Mouse (Mus musculus): ENCODE results near the gene Twist2. TPM values are rescaled to one million over a fixed set of nuclear protein-coding genes. Genes with fewer than 3 reads are reported as not detected.

The Twist2 gene
- 1.5 and 2.3 TPM in 2 replicates for polyA plus RNA-seq (2012; rRNA removed)

- H3K4me3 ChIP-seq (ENCODE audit: insufficient read depth, low read depth, low read length), result peak within 1 kb of the TSS; percentile 24; the same call in 1 of the 2 replicates
- H3K36me3 ChIP-seq (ENCODE audit: control insufficient read depth, insufficient read depth, low read length), result no peaks in the 10 kb centered on the region
- DNase-seq, result peak; percentile 46
- no peaks in the 10 kb centered on the region for H3K4me1 ChIP-seq (ENCODE audit: control insufficient read depth, insufficient read depth, low read length)
- no peak within 1 kb of the TSS for H3K27ac ChIP-seq (ENCODE audit: insufficient read depth, low read depth, low read length)
- H3K27me3 ChIP-seq (replicated peaks; ENCODE audit: control insufficient read depth, insufficient read depth, low read length), result no peaks in the 10 kb centered on the region
- under 1% methylated on average over 70 of the region's 77 CpGs for WGBS
- TF ChIP-seq CTCF (conservative IDR thresholded peaks at IDR 0.05; ENCODE audit: insufficient read depth, insufficient read length, low read depth, low read length) (no peak), POLR2A (IDR thresholded peaks at IDR 0.05; ENCODE audit: low read depth, low read length) (no peak)
Measured at GRCm38 (mm10) chr1:91800967-91801843, at the start of gene Twist2. TSS of gene Twist2 (plus strand) at chr1:91801461.

- Histone ChIP-seq H3K36me3 (ENCODE audit: control insufficient read depth, insufficient read depth, low read length) (no peaks in the 10 kb centered on the region), H3K27me3 (replicated peaks; ENCODE audit: control insufficient read depth, insufficient read depth, low read length) (no peaks in the 10 kb centered on the region; the same call in 1 of the 2 replicates), H3K4me1 (ENCODE audit: control insufficient read depth, insufficient read depth, low read length) (no peaks in the 10 kb centered on the region), H3K27ac (ENCODE audit: insufficient read depth, low read depth, low read length) (no peak overlapping the region), H3K4me3 (ENCODE audit: insufficient read depth, low read depth, low read length) (no peak overlapping the region)
- DNase-seq, result no peak
- TF ChIP-seq POLR2A (IDR thresholded peaks at IDR 0.05; ENCODE audit: low read depth, low read length), result no peak
- no peak for TF ChIP-seq CTCF (conservative IDR thresholded peaks at IDR 0.05; ENCODE audit: insufficient read depth, insufficient read length, low read depth, low read length)
- 67% methylated on average over 9 of the region's 9 CpGs for WGBS
Measured at GRCm38 (mm10) chr1:91752931-91753330, 48.3 kb upstream of the Twist2 start.

GRCm38 (mm10) chr1:91755102-91755501 is 46.2 kb upstream of the Twist2 start:
- WGBS, result under 1% methylated on average over 9 of the region's 9 CpGs
- DNase-seq, result peak; percentile 51
- H3K4me3 ChIP-seq (ENCODE audit: insufficient read depth, low read depth, low read length), result no peak overlapping the region
- H3K4me1 ChIP-seq (ENCODE audit: control insufficient read depth, insufficient read depth, low read length), result no peaks in the 10 kb centered on the region
- H3K27me3 ChIP-seq (replicated peaks; ENCODE audit: control insufficient read depth, insufficient read depth, low read length), result no peaks in the 10 kb centered on the region; the same call in 1 of the 2 replicates
- no peak for TF ChIP-seq POLR2A (IDR thresholded peaks at IDR 0.05; ENCODE audit: low read depth, low read length)
- peak; percentile 79 for TF ChIP-seq CTCF (conservative IDR thresholded peaks at IDR 0.05; ENCODE audit: insufficient read depth, insufficient read length, low read depth, low read length)
- H3K36me3 ChIP-seq (ENCODE audit: control insufficient read depth, insufficient read depth, low read length), result no peaks in the 10 kb centered on the region
- H3K27ac ChIP-seq (ENCODE audit: insufficient read depth, low read depth, low read length), result no peak overlapping the region

- no peak overlapping the region; the same call in 1 of the 2 replicates for H3K4me3 ChIP-seq (ENCODE audit: insufficient read depth, low read depth, low read length)
- no peak overlapping the region for H3K27ac ChIP-seq (ENCODE audit: insufficient read depth, low read depth, low read length)
- no peak for DNase-seq
- H3K27me3 ChIP-seq (replicated peaks; ENCODE audit: control insufficient read depth, insufficient read depth, low read length), result no peaks in the 10 kb centered on the region; the same call in 1 of the 2 replicates
- TF ChIP-seq POLR2A (IDR thresholded peaks at IDR 0.05; ENCODE audit: low read depth, low read length) (no peak), CTCF (conservative IDR thresholded peaks at IDR 0.05; ENCODE audit: insufficient read depth, insufficient read length, low read depth, low read length) (no peak)
- H3K36me3 ChIP-seq (ENCODE audit: control insufficient read depth, insufficient read depth, low read length), result no peaks in the 10 kb centered on the region
- WGBS, result 35% methylated on average over 16 of the region's 16 CpGs
- H3K4me1 ChIP-seq (ENCODE audit: control insufficient read depth, insufficient read depth, low read length), result no peaks in the 10 kb centered on the region
Measured at GRCm38 (mm10) chr1:91757292-91757691, 44.0 kb upstream of the Twist2 start.

GRCm38 (mm10) chr1:91758143-91758542 is 43.1 kb upstream of the Twist2 start:
- no peak overlapping the region for H3K4me3 ChIP-seq (ENCODE audit: insufficient read depth, low read depth, low read length)
- WGBS, result 29% methylated on average over 2 of the region's 2 CpGs
- no peaks in the 10 kb centered on the region for H3K4me1 ChIP-seq (ENCODE audit: control insufficient read depth, insufficient read depth, low read length)
- H3K36me3 ChIP-seq (ENCODE audit: control insufficient read depth, insufficient read depth, low read length), result no peaks in the 10 kb centered on the region
- no peak for DNase-seq
- TF ChIP-seq POLR2A (IDR thresholded peaks at IDR 0.05; ENCODE audit: low read depth, low read length) (no peak), CTCF (conservative IDR thresholded peaks at IDR 0.05; ENCODE audit: insufficient read depth, insufficient read length, low read depth, low read length) (no peak)
- no peak overlapping the region for H3K27ac ChIP-seq (ENCODE audit: insufficient read depth, low read depth, low read length)
- no peaks in the 10 kb centered on the region; the same call in 1 of the 2 replicates for H3K27me3 ChIP-seq (replicated peaks; ENCODE audit: control insufficient read depth, insufficient read depth, low read length)

GRCm38 (mm10) chr1:91758600-91759515 is 42.4 kb upstream of the Twist2 start:
- DNase-seq, result no peak
- H3K27me3 ChIP-seq (replicated peaks; ENCODE audit: control insufficient read depth, insufficient read depth, low read length), result no peaks in the 10 kb centered on the region; the same call in 1 of the 2 replicates
- H3K27ac ChIP-seq (ENCODE audit: insufficient read depth, low read depth, low read length), result no peak overlapping the region
- no peaks in the 10 kb centered on the region for H3K4me1 ChIP-seq (ENCODE audit: control insufficient read depth, insufficient read depth, low read length)
- H3K36me3 ChIP-seq (ENCODE audit: control insufficient read depth, insufficient read depth, low read length), result no peaks in the 10 kb centered on the region
- TF ChIP-seq POLR2A (IDR thresholded peaks at IDR 0.05; ENCODE audit: low read depth, low read length) (no peak), CTCF (conservative IDR thresholded peaks at IDR 0.05; ENCODE audit: insufficient read depth, insufficient read length, low read depth, low read length) (no peak)
- WGBS, result 39% methylated on average over 12 of the region's 12 CpGs
- H3K4me3 ChIP-seq (ENCODE audit: insufficient read depth, low read depth, low read length), result no peak overlapping the region

Data from kidney, adult 2 months (tissue).